Mouse (Mus musculus) CD8-positive naive resting alpha-beta T cell, adult 57 days (primary cell): ENCODE data around the gene Pmfbp1. TPM values are rescaled to one million over a fixed set of nuclear protein-coding genes. Genes with fewer than 3 reads are reported as not detected.

Experiments
- total RNA-seq: library from RNA; stranded (reverse); gene quantifications from one replicate; pipeline ENCODE4 v1.2.4, GENCODE M21; 2023

Pmfbp1 gene
- total RNA-seq, result not detected

GRCm38 (mm10) chr8:109493727-109494126 is at the start of gene Pmfbp1:
Pmfbp1 (plus strand) TSS chr8:109494027.

GRCm38 (mm10) chr8:109565498-109566333 is 71.9 kb downstream of the Pmfbp1 start, which contains the start of the genes Dhx38 and Txnl4b:
Dhx38 (minus strand) TSS chr8:109565861.
Txnl4b (plus strand) TSS chr8:109565892.

GRCm38 (mm10) chr8:109578900-109579301 is 85.1 kb downstream of the Pmfbp1 start, which contains the start of gene Hp:
Hp (minus strand) TSS chr8:109579172.

Other genes with a start within 250 kb of the Pmfbp1 start
- gene Dhx38, start 71.8 kb downstream of the Pmfbp1 start, total RNA-seq, result 69.5 TPM
- gene Txnl4b, start 71.9 kb downstream of the Pmfbp1 start, total RNA-seq, result 5.3 TPM
- 1.4 TPM for gene Hp, start 85.1 kb downstream of the Pmfbp1 start, total RNA-seq
- gene Dhodh, start 114.6 kb downstream of the Pmfbp1 start, total RNA-seq, result 23.3 TPM
- 0.61 TPM for gene Pkd1l3, start 120.5 kb downstream of the Pmfbp1 start, total RNA-seq
- gene Ist1, start 199.2 kb downstream of the Pmfbp1 start, total RNA-seq, result 86.5 TPM
- gene Zfp821, start 211.5 kb downstream of the Pmfbp1 start, total RNA-seq, result 5.0 TPM
- 27.3 TPM for gene Atxn1l, start 243.7 kb downstream of the Pmfbp1 start, total RNA-seq